Mouse (Mus musculus) liver, embryonic 12.5 days (tissue): ENCODE results near the gene Ppp2r5c. TPM values are rescaled to one million over a fixed set of nuclear protein-coding genes. Genes with fewer than 3 reads are reported as not detected.

Experiments used
- ATAC-seq: fragments of 200-750 bp; cut with Nextera tagmentation; 2 replicates; pipeline ENCODE4 v1.8.0; 2017; ENCODE audit warnings: moderate number of reproducible peaks, mild to moderate bottlenecking, moderate library complexity
- H3K27ac ChIP-seq: fragments of 300-500 bp; sonication (generic); 2 replicates; pipeline ENCODE4 v1.5.1; 2016; ENCODE audit warnings: mild to moderate bottlenecking
- H3K27me3 ChIP-seq: fragments of 300-500 bp; sonication (generic); replicated peaks from 2 replicates; pipeline ENCODE4 v1.6.1; 2016; ENCODE audit warnings: mild to moderate bottlenecking, moderate library complexity
- H3K36me3 ChIP-seq: fragments of 300-500 bp; sonication (generic); 2 replicates; pipeline ENCODE4 v1.6.1; 2016; ENCODE audit warnings: mild to moderate bottlenecking, moderate library complexity
- H3K4me1 ChIP-seq: fragments of 300-500 bp; sonication (generic); 2 replicates; pipeline ENCODE4 v1.6.1; 2016
- H3K4me2 ChIP-seq: fragments of 300-500 bp; sonication (generic); 2 replicates; pipeline ENCODE4 v1.6.1; 2016; ENCODE audit warnings: mild to moderate bottlenecking, moderate library complexity
- H3K4me3 ChIP-seq: fragments of 300-500 bp; sonication (generic); 2 replicates; pipeline ENCODE4 v1.5.1; 2016; ENCODE audit warnings: mild to moderate bottlenecking, moderate library complexity
- H3K9ac ChIP-seq: fragments of 300-500 bp; sonication (generic); 2 replicates; pipeline ENCODE4 v1.6.1; 2016; ENCODE audit warnings: mild to moderate bottlenecking, moderate library complexity
- H3K9me3 ChIP-seq: fragments of 300-500 bp; sonication (generic); replicated peaks from 2 replicates; pipeline ENCODE4 v1.6.1; 2016; ENCODE audit warnings: mild to moderate bottlenecking, moderate library complexity
- WGBS: fragments of 180-500 bp; shearing (Covaris S2); methylation state at CpG from one replicate; pipeline ENCODE4 v1.1.7; 2016; ENCODE audit not compliant: insufficient replicate concordance; 5-methylcytosine and 5-hydroxymethylcytosine counted together
- polyA plus RNA-seq: library from polyadenylated mRNA; unstranded; fragments of >200 nt; fragmentation: Nextera tagmentation; extraction: Ambion mirVana; gene quantifications from 2 replicates; pipeline ENCODE4 v1.2.1, GENCODE M21; 2016

The Ppp2r5c gene
- polyA plus RNA-seq, 1 experiment from 2014 or later, result 103 TPM

DNA sequence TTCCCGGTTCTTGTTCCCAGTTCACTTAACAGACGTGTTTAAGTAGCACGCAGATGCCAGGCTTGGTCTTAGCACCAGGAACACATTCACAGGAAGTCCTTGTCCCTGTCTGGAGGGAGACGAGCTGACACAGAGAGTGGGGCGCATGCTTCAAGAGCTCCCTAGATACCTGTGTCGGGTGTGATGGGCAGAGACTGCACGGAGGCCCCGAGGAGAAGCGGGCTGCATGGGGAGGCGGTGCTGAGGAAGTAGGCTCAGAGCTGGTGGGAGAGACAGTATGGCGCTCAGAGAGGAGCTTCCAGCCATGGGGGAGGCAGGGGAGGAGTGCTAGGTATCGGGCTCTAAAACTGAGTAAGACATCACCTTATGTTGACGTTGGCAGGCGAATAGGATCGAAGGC lies 103.4 kb downstream of the Ppp2r5c start:
- Histone ChIP-seq H3K4me1 (peaks cover 33% of the 10 kb centered on the region), H3K9ac (no peak overlapping the region), H3K27me3 (no peaks in the 10 kb centered on the region), H3K27ac (peak overlapping the region; percentile 42), H3K36me3 (peaks cover 94% of the 10 kb centered on the region), H3K4me2 (peak overlapping the region; percentile 42), H3K9me3 (no peaks in the 10 kb centered on the region), H3K4me3 (no peak overlapping the region)
- no peak for ATAC-seq
- 89% methylated on average over 15 of the region's 15 CpGs for WGBS

GRCm38 (mm10) chr12:110552113-110552512 lies 105.2 kb downstream of the Ppp2r5c start:
- Histone ChIP-seq H3K4me1 (peaks cover 21% of the 10 kb centered on the region), H3K9me3 (no peaks in the 10 kb centered on the region), H3K9ac (no peak overlapping the region), H3K27me3 (no peaks in the 10 kb centered on the region), H3K4me3 (no peak overlapping the region), H3K4me2 (no peak overlapping the region), H3K36me3 (peaks cover 95% of the 10 kb centered on the region), H3K27ac (no peak overlapping the region)
- 84% methylated on average over 13 of the region's 13 CpGs for WGBS
- ATAC-seq, result no peak

DNA sequence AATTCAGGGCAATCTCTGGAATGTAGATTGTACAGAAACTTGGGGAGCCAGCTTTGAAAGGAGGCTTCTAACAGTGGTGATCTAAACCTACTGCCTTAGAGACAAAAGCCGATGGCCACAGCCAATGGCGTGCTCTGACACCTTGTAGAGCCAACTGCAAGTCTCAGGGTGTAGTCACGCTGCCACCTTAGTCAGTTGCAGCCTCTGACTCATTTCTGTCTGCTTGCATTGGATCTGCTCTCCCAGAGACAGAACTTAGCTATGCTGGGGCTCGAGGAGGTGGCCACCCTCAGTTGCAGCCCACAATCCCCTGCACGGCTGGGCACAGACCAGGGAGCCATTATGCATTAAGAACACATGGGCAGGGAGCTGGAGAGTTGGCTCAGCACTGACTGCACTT lies 106.4 kb downstream of the Ppp2r5c start:
- Histone ChIP-seq H3K27me3 (no peaks in the 10 kb centered on the region), H3K4me3 (no peak overlapping the region), H3K4me1 (peaks cover 21% of the 10 kb centered on the region), H3K9me3 (no peaks in the 10 kb centered on the region), H3K9ac (no peak overlapping the region), H3K27ac (no peak overlapping the region), H3K4me2 (no peak overlapping the region), H3K36me3 (peaks cover 95% of the 10 kb centered on the region)
- ATAC-seq, result no peak
- WGBS, result 86% methylated on average over 5 of the region's 5 CpGs

- H3K4me3 ChIP-seq, result no peak overlapping the region
- peaks cover under 1% of the 10 kb centered on the region; the same call in 1 of the 2 replicates for H3K4me1 ChIP-seq
- H3K9ac ChIP-seq, result no peak overlapping the region
- 86% methylated on average over 21 of the region's 21 CpGs for WGBS
- no peaks in the 10 kb centered on the region for H3K9me3 ChIP-seq
- no peak for ATAC-seq
- no peaks in the 10 kb centered on the region for H3K27me3 ChIP-seq
- H3K27ac ChIP-seq, result no peak overlapping the region
- H3K36me3 ChIP-seq, result peaks cover 96% of the 10 kb centered on the region
- H3K4me2 ChIP-seq, result no peak overlapping the region
Measured at GRCm38 (mm10) chr12:110555536-110556240, 108.8 kb downstream of the Ppp2r5c start.

DNA sequence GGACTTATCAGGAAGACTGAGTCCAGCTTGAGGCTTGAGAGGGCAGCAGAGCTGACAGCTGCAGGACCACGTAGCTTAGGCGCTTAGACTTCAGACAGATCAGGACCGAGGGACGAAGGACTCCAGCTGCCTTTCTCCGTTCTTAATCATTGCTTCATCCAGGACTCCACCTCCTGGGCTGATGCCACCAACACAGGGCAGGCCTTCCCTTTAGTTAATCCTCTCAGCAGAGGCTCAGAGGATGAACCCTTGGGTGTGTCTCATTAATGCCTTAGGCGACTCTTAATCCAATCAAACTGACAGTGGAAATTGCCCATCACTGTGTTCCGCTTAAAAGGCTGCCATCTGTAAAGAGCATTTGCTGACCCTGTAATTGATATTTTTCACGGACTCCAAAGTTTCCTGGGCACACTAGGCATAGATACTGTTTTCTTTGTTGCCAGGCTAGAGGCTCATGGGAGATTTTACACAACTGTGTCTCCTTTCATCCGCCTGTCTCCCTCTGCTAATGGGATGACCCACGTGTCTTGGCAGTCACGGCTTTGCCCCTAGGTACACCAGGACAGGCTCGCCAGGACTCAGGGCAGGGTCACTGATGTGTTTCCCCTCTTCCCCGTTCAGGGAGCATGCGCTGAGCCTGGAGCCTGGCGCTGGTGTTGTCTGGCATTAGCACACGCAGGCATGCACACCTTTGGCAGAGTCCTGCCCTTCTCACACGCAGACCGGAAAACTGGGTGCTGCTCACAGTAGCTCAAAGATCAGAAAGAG lies 110.1 kb downstream of the Ppp2r5c start:
- Histone ChIP-seq H3K4me1 (no peaks in the 10 kb centered on the region), H3K9me3 (no peaks in the 10 kb centered on the region), H3K4me2 (no peak overlapping the region), H3K36me3 (peaks cover 98% of the 10 kb centered on the region), H3K27ac (no peak overlapping the region), H3K4me3 (no peak overlapping the region), H3K27me3 (no peaks in the 10 kb centered on the region), H3K9ac (no peak overlapping the region)
- no peak for ATAC-seq
- 88% methylated on average over 18 of the region's 18 CpGs for WGBS

GRCm38 (mm10) chr12:110558175-110558574 lies 111.3 kb downstream of the Ppp2r5c start:
- H3K9ac ChIP-seq, result no peak overlapping the region
- H3K9me3 ChIP-seq, result no peaks in the 10 kb centered on the region
- H3K4me2 ChIP-seq, result no peak overlapping the region
- no peak overlapping the region for H3K4me3 ChIP-seq
- H3K27me3 ChIP-seq, result no peaks in the 10 kb centered on the region
- peaks cover 98% of the 10 kb centered on the region for H3K36me3 ChIP-seq
- H3K4me1 ChIP-seq, result peaks cover 3% of the 10 kb centered on the region
- no peak for ATAC-seq
- 91% methylated on average over 7 of the region's 7 CpGs for WGBS
- H3K27ac ChIP-seq, result no peak overlapping the region

GRCm38 (mm10) chr12:110563383-110563782 lies 116.5 kb downstream of the Ppp2r5c start:
- Histone ChIP-seq H3K27ac (no peak overlapping the region), H3K9me3 (no peaks in the 10 kb centered on the region), H3K4me3 (no peak overlapping the region), H3K27me3 (no peaks in the 10 kb centered on the region), H3K4me2 (no peak overlapping the region), H3K36me3 (peaks cover 94% of the 10 kb centered on the region), H3K4me1 (peaks cover 17% of the 10 kb centered on the region), H3K9ac (no peak overlapping the region)
- ATAC-seq, result peak; percentile 61
- WGBS, result 73% methylated on average over 11 of the region's 11 CpGs

- Histone ChIP-seq H3K4me3 (no peak overlapping the region), H3K4me2 (0 out of 2 replicates have a peak overlapping the region, but pooled peaks have one; percentile 6), H3K27me3 (no peaks in the 10 kb centered on the region), H3K9ac (no peak overlapping the region), H3K4me1 (peaks cover 17% of the 10 kb centered on the region), H3K27ac (peak overlapping the region; percentile 46; the same call in 1 of the 2 replicates), H3K36me3 (peaks cover 94% of the 10 kb centered on the region), H3K9me3 (no peaks in the 10 kb centered on the region)
- peak; percentile 76 for ATAC-seq
- WGBS, result 79% methylated on average over 11 of the region's 11 CpGs
Measured at GRCm38 (mm10) chr12:110564848-110565247, 117.9 kb downstream of the Ppp2r5c start.

DNA sequence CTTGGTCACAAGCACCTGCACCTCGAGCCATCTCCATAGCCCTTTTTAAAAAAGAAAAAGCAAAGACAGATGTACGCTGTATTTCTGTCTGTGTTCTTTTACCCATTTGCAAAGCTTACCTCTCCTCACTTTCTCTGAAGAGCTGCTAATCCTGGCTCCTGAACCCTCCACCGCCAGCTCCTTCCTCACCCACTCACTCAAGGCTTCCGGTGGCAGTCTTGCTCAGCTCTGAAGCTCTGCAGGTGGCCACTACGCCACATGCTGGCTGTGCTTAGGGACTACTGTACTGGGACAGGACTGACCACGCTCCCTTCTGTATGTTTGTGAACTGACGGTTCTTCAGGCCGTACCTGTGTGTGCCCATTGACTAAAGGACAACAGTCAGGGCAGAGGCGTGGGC lies 119.4 kb downstream of the Ppp2r5c start:
- H3K36me3 ChIP-seq, result peaks cover 94% of the 10 kb centered on the region
- ATAC-seq, result no peak
- H3K9me3 ChIP-seq, result no peaks in the 10 kb centered on the region
- H3K27me3 ChIP-seq, result no peaks in the 10 kb centered on the region
- H3K4me1 ChIP-seq, result peaks cover 17% of the 10 kb centered on the region
- H3K4me3 ChIP-seq, result no peak overlapping the region
- H3K4me2 ChIP-seq, result no peak overlapping the region
- no peak overlapping the region for H3K9ac ChIP-seq
- H3K27ac ChIP-seq, result no peak overlapping the region
- WGBS, result 88% methylated on average over 9 of the region's 9 CpGs

DNA sequence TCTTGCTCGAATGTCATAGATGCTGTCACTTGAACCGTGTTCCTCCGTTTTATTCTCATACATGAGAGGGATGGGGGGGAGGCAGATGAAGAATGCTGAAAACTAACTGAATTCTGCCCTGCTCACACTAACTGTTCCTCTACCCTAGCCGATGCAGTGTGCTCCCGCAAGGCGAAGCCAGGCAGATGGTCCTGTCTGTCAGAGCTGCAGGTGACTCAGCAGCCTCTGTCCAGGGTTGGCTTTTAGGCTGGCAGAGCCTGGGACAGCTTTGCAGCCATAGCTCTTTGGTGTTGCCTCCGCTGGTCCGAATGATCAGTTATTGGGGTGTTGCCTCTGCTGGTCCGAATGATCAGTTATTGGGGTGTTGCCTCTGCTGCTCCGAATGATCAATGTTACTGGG lies 124.1 kb downstream of the Ppp2r5c start:
- no peaks in the 10 kb centered on the region for H3K9me3 ChIP-seq
- no peaks in the 10 kb centered on the region for H3K4me1 ChIP-seq
- H3K4me3 ChIP-seq, result no peak overlapping the region
- H3K9ac ChIP-seq, result no peak overlapping the region
- H3K36me3 ChIP-seq, result peaks cover 95% of the 10 kb centered on the region
- no peaks in the 10 kb centered on the region for H3K27me3 ChIP-seq
- ATAC-seq, result no peak
- no peak overlapping the region for H3K27ac ChIP-seq
- 83% methylated on average over 10 of the region's 10 CpGs for WGBS
- H3K4me2 ChIP-seq, result no peak overlapping the region

DNA sequence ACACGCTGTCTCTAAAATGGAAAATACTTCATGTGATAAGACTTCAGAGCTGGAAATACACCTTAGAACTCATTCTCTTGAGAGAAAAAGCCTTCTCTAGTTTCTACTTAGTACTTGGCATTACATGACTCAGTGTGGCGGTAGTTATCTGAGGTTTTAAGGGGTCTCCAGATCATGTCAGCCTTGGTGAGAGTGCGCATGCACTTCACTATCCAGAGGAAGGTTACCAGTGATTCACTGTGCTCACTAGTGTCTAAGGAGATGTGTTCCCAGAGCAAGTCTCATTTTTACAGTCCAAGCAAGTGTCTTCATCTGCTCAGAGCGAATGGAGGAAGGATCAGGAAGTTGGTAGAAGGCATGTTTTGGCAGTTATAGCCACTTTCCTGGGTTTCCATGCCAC lies 125.4 kb downstream of the Ppp2r5c start:
- Histone ChIP-seq H3K36me3 (peaks cover 83% of the 10 kb centered on the region), H3K27me3 (no peaks in the 10 kb centered on the region)
- WGBS, result 88% methylated on average over 4 of the region's 4 CpGs

GRCm38 (mm10) chr12:110573635-110574034 lies 126.7 kb downstream of the Ppp2r5c start:
- H3K27ac ChIP-seq, result peak overlapping the region; percentile 32; the same call in 1 of the 2 replicates
- H3K9me3 ChIP-seq, result no peaks in the 10 kb centered on the region
- ATAC-seq, result no peak
- H3K4me3 ChIP-seq, result no peak overlapping the region
- H3K27me3 ChIP-seq, result no peaks in the 10 kb centered on the region
- H3K36me3 ChIP-seq, result peaks cover 78% of the 10 kb centered on the region
- H3K4me1 ChIP-seq, result no peaks in the 10 kb centered on the region
- no peak overlapping the region for H3K9ac ChIP-seq
- WGBS, result 73% methylated on average over 8 of the region's 8 CpGs
- no peak overlapping the region for H3K4me2 ChIP-seq

More for the DNA sequence above, 125.4 kb downstream of the Ppp2r5c start:
- no peak overlapping the region for H3K9ac ChIP-seq
- no peak for ATAC-seq
- no peak overlapping the region for H3K4me3 ChIP-seq
- H3K9me3 ChIP-seq, result no peaks in the 10 kb centered on the region
- H3K4me1 ChIP-seq, result no peaks in the 10 kb centered on the region
- no peak overlapping the region for H3K4me2 ChIP-seq
- H3K27ac ChIP-seq, result no peak overlapping the region
